Mouse (Mus musculus): Measurements from ENCODE around the gene Mlst8. TPM values are rescaled to one million over a fixed set of nuclear protein-coding genes. Genes with fewer than 3 reads are reported as not detected.

Mlst8 gene
- polyA plus RNA-seq, 1 experiment from 2014 or later, result 13.2 TPM

- H3K79me2 ChIP-seq (ENCODE audit: inconsistent target), result peaks cover 9% of the 10 kb centered on the region; the same call in 1 of the 2 replicates
- peak overlapping the region; percentile 68 for H3K4me3 ChIP-seq (ENCODE audit: inconsistent target)
- 36% methylated on average over 1 of the region's 1 CpGs for WGBS (ENCODE audit: missing documents)
- H3K27ac ChIP-seq, result peak overlapping the region; percentile 97
- H3K36me3 ChIP-seq (ENCODE audit: inconsistent target), result peaks cover 29% of the 10 kb centered on the region
These were observed 553 bp upstream of the Mlst8 start for GRCm38 (mm10) chr17:24479431-24479830.

DNA sequence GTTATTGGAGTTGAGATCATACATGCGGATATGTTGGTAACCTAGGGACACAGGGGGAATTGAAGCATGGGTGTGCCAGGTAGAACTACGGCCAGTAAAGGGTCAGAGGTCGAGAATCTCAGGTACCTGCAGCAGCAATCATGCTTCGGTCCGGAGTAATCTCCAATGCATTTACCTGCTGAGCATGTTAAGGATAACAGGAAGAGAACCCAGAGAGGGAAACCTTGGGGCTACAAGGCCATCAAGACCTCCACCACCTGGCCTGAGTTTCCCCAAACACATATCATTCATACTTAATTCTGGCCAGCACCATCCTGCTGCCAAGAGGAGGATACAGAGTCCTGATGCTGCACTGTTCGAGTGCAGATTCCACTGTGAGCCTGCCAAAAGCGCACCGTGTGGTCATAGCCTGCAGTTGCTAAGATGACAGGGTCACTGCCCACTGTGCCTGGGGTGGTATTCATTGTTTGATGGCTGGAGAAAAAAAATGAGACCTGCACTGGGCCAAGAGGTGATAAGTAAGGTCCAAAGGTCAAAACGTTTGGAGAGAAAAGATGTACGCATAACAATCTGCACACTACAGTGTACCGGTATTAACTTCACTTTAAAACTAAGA lies 785 bp downstream of the Mlst8 start:
- peaks cover 9% of the 10 kb centered on the region; the same call in 1 of the 2 replicates for H3K79me2 ChIP-seq (ENCODE audit: inconsistent target)
- H3K36me3 ChIP-seq (ENCODE audit: inconsistent target), result peaks cover 30% of the 10 kb centered on the region
- H3K4me3 ChIP-seq (ENCODE audit: inconsistent target), result peak overlapping the region; percentile 68
- no peak overlapping the region for H3K27ac ChIP-seq
- WGBS (ENCODE audit: missing documents), result 62% methylated on average over 11 of the region's 11 CpGs

- 80% methylated on average over 20 of the region's 20 CpGs for WGBS (ENCODE audit: missing documents)
- peaks cover 30% of the 10 kb centered on the region for H3K36me3 ChIP-seq (ENCODE audit: inconsistent target)
- H3K27ac ChIP-seq, result no peak overlapping the region
- H3K79me2 ChIP-seq (ENCODE audit: inconsistent target), result peaks cover 9% of the 10 kb centered on the region; the same call in 1 of the 2 replicates
- H3K4me3 ChIP-seq (ENCODE audit: inconsistent target), result no peak overlapping the region
These were observed 1.6 kb downstream of the Mlst8 start for GRCm38 (mm10) chr17:24477053-24477984.

DNA sequence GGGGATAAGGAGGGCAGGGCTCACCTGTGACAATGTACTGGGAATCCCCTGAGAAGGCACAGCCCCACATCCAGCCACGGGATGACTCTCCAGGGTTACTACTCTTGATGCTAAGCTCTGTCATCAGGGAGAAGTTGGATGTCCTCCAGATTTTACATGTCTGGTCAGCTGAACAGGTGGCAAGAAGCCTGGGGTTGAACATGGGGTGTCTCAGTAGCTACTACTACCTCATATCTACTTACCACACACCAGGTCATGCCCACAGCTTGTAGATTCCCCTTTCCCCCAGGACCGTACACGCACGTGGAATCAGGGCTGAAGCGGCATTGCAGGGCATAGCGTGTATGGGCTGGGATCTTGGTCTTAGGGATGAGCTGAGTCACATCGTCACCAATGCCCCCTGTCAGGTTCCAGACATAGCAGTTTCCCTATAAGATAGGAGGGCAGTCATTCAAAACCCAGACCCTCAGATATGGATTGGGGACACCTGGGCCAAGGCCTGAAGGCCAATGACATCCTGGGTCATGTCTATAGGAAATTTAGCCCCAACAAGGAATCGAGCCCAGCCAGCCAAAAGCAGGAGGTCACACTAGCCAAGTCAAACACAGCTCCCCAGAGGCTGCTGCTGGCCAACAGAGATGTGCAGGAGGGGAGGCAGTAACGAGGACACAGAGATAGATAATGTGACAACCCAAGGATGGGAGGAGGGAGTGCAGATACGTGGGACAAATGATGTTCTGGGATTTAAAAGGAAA lies 2.7 kb downstream of the Mlst8 start:
- Histone ChIP-seq H3K4me3 (ENCODE audit: inconsistent target) (no peak overlapping the region), H3K36me3 (ENCODE audit: inconsistent target) (peaks cover 30% of the 10 kb centered on the region), H3K79me2 (ENCODE audit: inconsistent target) (peaks cover 19% of the 10 kb centered on the region), H3K27ac (no peak overlapping the region)
- WGBS (ENCODE audit: missing documents), result 96% methylated on average over 10 of the region's 10 CpGs

DNA sequence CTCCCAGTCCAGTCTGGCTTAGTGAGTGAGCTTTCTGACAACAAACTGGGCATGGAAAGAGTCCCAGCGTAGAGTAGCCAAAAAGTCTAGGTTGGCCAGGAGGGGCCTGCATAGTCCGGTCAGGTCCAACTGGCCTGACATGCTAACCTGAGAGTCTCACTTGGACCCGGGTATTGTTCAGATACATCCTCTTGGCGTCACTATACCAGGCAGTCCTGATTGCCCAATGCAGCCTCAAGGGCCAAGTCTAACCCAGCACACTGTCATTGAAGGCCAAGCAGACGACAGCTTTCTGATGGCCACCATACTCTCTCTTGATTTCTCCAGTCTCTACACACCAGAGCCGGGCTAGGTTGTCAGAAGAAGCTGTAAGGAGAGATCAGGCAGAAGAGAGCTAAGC lies 3.3 kb downstream of the Mlst8 start:
- Histone ChIP-seq H3K4me3 (ENCODE audit: inconsistent target) (no peak overlapping the region), H3K27ac (no peak overlapping the region), H3K36me3 (ENCODE audit: inconsistent target) (peaks cover 30% of the 10 kb centered on the region), H3K79me2 (ENCODE audit: inconsistent target) (peaks cover 23% of the 10 kb centered on the region)
- 89% methylated on average over 6 of the region's 6 CpGs for WGBS (ENCODE audit: missing documents)

DNA sequence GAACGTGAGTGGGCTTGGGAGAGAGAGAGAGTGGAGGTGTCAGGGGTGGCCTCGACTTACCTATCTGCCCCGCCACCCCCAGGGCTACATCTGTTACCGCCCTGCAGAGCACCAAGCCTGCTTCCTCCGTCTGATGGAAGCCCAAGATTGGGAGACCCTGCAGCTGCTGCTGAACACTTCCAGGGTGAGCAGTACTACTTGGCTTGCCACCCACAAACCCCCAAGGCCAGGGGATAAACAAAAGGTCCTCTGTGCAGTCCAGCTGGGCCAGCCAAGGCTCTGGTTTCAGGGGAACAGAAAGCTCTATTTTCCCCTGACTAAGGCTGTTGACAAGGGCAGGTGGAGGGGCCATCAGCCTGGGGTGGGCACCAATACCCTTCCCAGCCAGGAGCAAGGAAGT lies 4.3 kb downstream of the Mlst8 start:
- H3K36me3 ChIP-seq (ENCODE audit: inconsistent target), result peaks cover 30% of the 10 kb centered on the region
- H3K4me3 ChIP-seq (ENCODE audit: inconsistent target), result no peak overlapping the region
- no peak overlapping the region for H3K27ac ChIP-seq
- WGBS (ENCODE audit: missing documents), result 91% methylated on average over 5 of the region's 5 CpGs
- H3K79me2 ChIP-seq (ENCODE audit: inconsistent target), result peaks cover 23% of the 10 kb centered on the region

DNA sequence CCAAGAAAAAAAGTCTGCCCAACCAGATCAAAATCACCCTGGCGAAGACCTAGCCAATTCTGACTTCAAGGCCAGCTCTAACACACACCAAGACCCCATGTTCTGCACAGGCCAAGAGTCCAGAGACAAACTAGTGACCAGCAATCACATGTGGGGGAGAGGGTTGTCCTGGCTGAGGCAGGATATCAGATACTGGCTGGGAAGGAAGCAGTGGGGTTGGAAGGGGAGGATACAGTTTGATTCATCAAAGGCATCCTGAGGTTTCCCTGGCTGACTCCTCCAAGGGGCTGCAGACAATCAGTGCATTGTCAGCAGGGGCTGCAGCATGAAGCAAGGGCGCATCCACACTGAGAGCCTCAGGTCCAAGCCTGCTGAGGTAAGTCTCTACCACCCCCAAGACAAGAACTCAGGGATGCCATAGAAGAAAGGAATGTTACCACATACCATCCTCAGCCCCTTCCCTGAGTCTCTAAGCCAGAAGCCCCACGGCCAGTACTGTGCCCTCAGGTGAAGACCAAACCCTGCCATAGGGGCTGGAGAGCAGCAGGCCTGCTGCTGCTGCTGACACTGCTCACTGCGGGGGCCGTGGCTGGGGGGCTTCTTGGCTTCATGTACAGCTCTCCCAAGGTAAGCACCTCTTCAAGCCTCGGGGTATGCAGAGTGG lies 5.1 kb downstream of the Mlst8 start, which contains the start of gene Bricd5:
Gene Bricd5, plus strand, starts transcription at position 273 of the 664 bp plus-strand sequence.
- 97% methylated on average over 5 of the region's 6 CpGs for WGBS (ENCODE audit: missing documents)
- Histone ChIP-seq H3K36me3 (ENCODE audit: inconsistent target) (peaks cover 30% of the 10 kb centered on the region), H3K79me2 (ENCODE audit: inconsistent target) (peaks cover 23% of the 10 kb centered on the region), H3K4me3 (ENCODE audit: inconsistent target) (no peak within 1 kb of the TSS), H3K27ac (no peak within 1 kb of the TSS)

DNA sequence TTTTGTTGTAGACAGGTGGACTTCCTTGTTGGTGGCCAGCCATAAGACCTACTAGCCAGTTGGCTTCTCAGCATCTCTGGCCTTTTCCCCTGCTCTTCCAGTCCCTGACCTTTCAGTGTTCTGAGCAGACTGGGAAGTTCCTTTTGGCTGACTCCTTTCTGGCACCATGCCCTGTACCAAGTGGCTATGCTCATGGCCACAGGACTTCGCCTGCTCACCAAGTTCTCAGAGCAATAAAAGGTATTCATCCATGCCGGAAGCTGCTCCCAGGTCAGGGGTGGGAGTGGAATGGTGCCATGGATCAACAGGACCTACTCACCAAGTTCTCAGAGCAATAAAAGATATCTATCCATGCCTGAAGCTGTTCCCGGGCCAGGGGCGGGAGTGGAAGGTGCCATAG lies 6.4 kb downstream of the Mlst8 start:
- Histone ChIP-seq H3K79me2 (ENCODE audit: inconsistent target) (peaks cover 14% of the 10 kb centered on the region), H3K36me3 (ENCODE audit: inconsistent target) (peaks cover 30% of the 10 kb centered on the region), H3K4me3 (ENCODE audit: inconsistent target) (no peak overlapping the region), H3K27ac (no peak overlapping the region)
- WGBS (ENCODE audit: missing documents), result 93% methylated on average over 4 of the region's 4 CpGs

- Histone ChIP-seq H3K36me3 (ENCODE audit: inconsistent target) (peaks cover 16% of the 10 kb centered on the region; the same call in 1 of the 2 replicates), H3K79me2 (ENCODE audit: inconsistent target) (peaks cover 14% of the 10 kb centered on the region), H3K27ac (no peak overlapping the region), H3K4me3 (ENCODE audit: inconsistent target) (peak overlapping the region; percentile 43)
- 3% methylated on average over 62 of the region's 68 CpGs for WGBS (ENCODE audit: missing documents)
These were observed 8.0 kb downstream of the Mlst8 start for GRCm38 (mm10) chr17:24470701-24471527.

- Histone ChIP-seq H3K79me2 (ENCODE audit: inconsistent target) (peaks cover 14% of the 10 kb centered on the region), H3K4me3 (ENCODE audit: inconsistent target) (peak within 1 kb of the TSS; percentile 66), H3K27ac (peak within 1 kb of the TSS; percentile 81), H3K36me3 (ENCODE audit: inconsistent target) (peaks cover 8% of the 10 kb centered on the region; the same call in 1 of the 2 replicates)
- WGBS (ENCODE audit: missing documents), result under 1% methylated on average over 63 of the region's 75 CpGs
These were observed 8.8 kb downstream of the Mlst8 start, which contains the start of the genes E4f1 and Pgp for GRCm38 (mm10) chr17:24469910-24470602. Gene E4f1 (minus strand): TSS chr17:24470313. Gene Pgp (plus strand): TSS chr17:24470392.

- H3K27ac ChIP-seq, result peak overlapping the region; percentile 81
- 17% methylated on average over 7 of the region's 7 CpGs for WGBS (ENCODE audit: missing documents)
- peaks cover 14% of the 10 kb centered on the region for H3K79me2 ChIP-seq (ENCODE audit: inconsistent target)
- peaks cover 1% of the 10 kb centered on the region; the same call in 1 of the 2 replicates for H3K36me3 ChIP-seq (ENCODE audit: inconsistent target)
- peak overlapping the region; percentile 66 for H3K4me3 ChIP-seq (ENCODE audit: inconsistent target)
These were observed 9.5 kb downstream of the Mlst8 start for GRCm38 (mm10) chr17:24469336-24469909.

GRCm38 (mm10) chr17:24468636-24469246 lies 10.1 kb downstream of the Mlst8 start:
- Histone ChIP-seq H3K79me2 (ENCODE audit: inconsistent target) (peaks cover 14% of the 10 kb centered on the region), H3K4me3 (ENCODE audit: inconsistent target) (no peak overlapping the region), H3K27ac (no peak overlapping the region), H3K36me3 (ENCODE audit: inconsistent target) (no peaks in the 10 kb centered on the region)
- 100% methylated on average over 5 of the region's 5 CpGs for WGBS (ENCODE audit: missing documents)
